Mouse (Mus musculus): Measurements from ENCODE around the gene Zdhhc9.

Zdhhc9 gene

GRCm38 (mm10) chrX:48126903-48127476, 81.7 kb downstream of the Zdhhc9 start:
- DNase-seq (ENCODE audit: low read depth), result no peak

GRCm38 (mm10) chrX:48124132-48125071, 84.3 kb downstream of the Zdhhc9 start:
- no peak for DNase-seq (ENCODE audit: low read depth)
